Mouse (Mus musculus): ENCODE data around the gene Cs. TPM values are rescaled to one million over a fixed set of nuclear protein-coding genes. Genes with fewer than 3 reads are reported as not detected.

Cs gene
- polyA plus RNA-seq, 1 experiment from 2014 or later: 297 TPM

Small RNAs within 50 kb of the gene (microRNA-seq; reads per million reads assigned to microRNA genes)
- gene Gm25361 (not detected), gene Gm26308 (not detected), gene Mir6914 (not detected), gene Mir6915 (not detected)

Other genes starting within 250 kb of the Cs start
- 15.8 and 20.9 TPM in 2 replicates for gene Baz2a, start 246.2 kb upstream of the Cs start, polyA plus RNA-seq (2014; fragmentation: Nextera tagmentation; extraction: Ambion mirVana)
- 4.7 and 7.6 TPM in 2 replicates for gene Rbms2, start 157.4 kb upstream of the Cs start, polyA plus RNA-seq (2014; fragmentation: Nextera tagmentation; extraction: Ambion mirVana)
- gene Gls2, start 143.3 kb upstream of the Cs start, polyA plus RNA-seq (2014; fragmentation: Nextera tagmentation; extraction: Ambion mirVana): 2.0 and 2.8 TPM in 2 replicates
- gene Spryd4, start 125.9 kb upstream of the Cs start, polyA plus RNA-seq (2014; fragmentation: Nextera tagmentation; extraction: Ambion mirVana): 20.9 and 22.3 TPM in 2 replicates
- gene Mip, start 111.9 kb upstream of the Cs start, polyA plus RNA-seq (2014; fragmentation: Nextera tagmentation; extraction: Ambion mirVana): not detected in 2 replicates
- 14.6 and 19.1 TPM in 2 replicates for gene Timeless, start 105.7 kb upstream of the Cs start, polyA plus RNA-seq (2014; fragmentation: Nextera tagmentation; extraction: Ambion mirVana)
- gene Apon, start 83.6 kb upstream of the Cs start, polyA plus RNA-seq (2014; fragmentation: Nextera tagmentation; extraction: Ambion mirVana): not detected in 2 replicates
- gene Apof, start 69.1 kb upstream of the Cs start, polyA plus RNA-seq (2014; fragmentation: Nextera tagmentation; extraction: Ambion mirVana): not detected in 2 replicates
- gene Stat2, start 67.2 kb upstream of the Cs start, polyA plus RNA-seq (2014; fragmentation: Nextera tagmentation; extraction: Ambion mirVana): 21.0 and 23.1 TPM in 2 replicates
- 0.18 and 0.29 TPM in 2 replicates for gene Il23a, start 39.0 kb upstream of the Cs start, polyA plus RNA-seq (2014; fragmentation: Nextera tagmentation; extraction: Ambion mirVana)
- gene Pan2, start 34.4 kb upstream of the Cs start, polyA plus RNA-seq (2014; fragmentation: Nextera tagmentation; extraction: Ambion mirVana): 19.0 and 21.4 TPM in 2 replicates
- 194 and 198 TPM in 2 replicates for gene Cnpy2, start 15.3 kb upstream of the Cs start, polyA plus RNA-seq (2014; fragmentation: Nextera tagmentation; extraction: Ambion mirVana)
- 51.3 and 52.7 TPM in 2 replicates for gene Coq10a, start 31.3 kb downstream of the Cs start, polyA plus RNA-seq (2014; fragmentation: Nextera tagmentation; extraction: Ambion mirVana)
- 11.6 and 14.0 TPM in 2 replicates for gene Ankrd52, start 39.4 kb downstream of the Cs start, polyA plus RNA-seq (2014; fragmentation: Nextera tagmentation; extraction: Ambion mirVana)
- gene Slc39a5, start 63.5 kb downstream of the Cs start, polyA plus RNA-seq (2014; fragmentation: Nextera tagmentation; extraction: Ambion mirVana): 0.44 TPM in 1 of 2 replicates, not detected in the other
- 131 and 140 TPM in 2 replicates for gene Nabp2, start 73.8 kb downstream of the Cs start, polyA plus RNA-seq (2014; fragmentation: Nextera tagmentation; extraction: Ambion mirVana)
- 64.5 and 71.2 TPM in 2 replicates for gene Rnf41, start 73.9 kb downstream of the Cs start, polyA plus RNA-seq (2014; fragmentation: Nextera tagmentation; extraction: Ambion mirVana)
- gene Smarcc2, start 121.5 kb downstream of the Cs start, polyA plus RNA-seq (2014; fragmentation: Nextera tagmentation; extraction: Ambion mirVana): 179 and 205 TPM in 2 replicates
- gene Myl6, start 156.4 kb downstream of the Cs start, polyA plus RNA-seq (2014; fragmentation: Nextera tagmentation; extraction: Ambion mirVana): 831 and 835 TPM in 2 replicates
- 6.4 and 8.9 TPM in 2 replicates for gene Myl6b, start 161.0 kb downstream of the Cs start, polyA plus RNA-seq (2014; fragmentation: Nextera tagmentation; extraction: Ambion mirVana)
- gene Esyt1, start 188.1 kb downstream of the Cs start, polyA plus RNA-seq (2014; fragmentation: Nextera tagmentation; extraction: Ambion mirVana): 10.0 and 25.9 TPM in 2 replicates
- gene Zc3h10, start 210.0 kb downstream of the Cs start, polyA plus RNA-seq (2014; fragmentation: Nextera tagmentation; extraction: Ambion mirVana): 11.7 and 18.1 TPM in 2 replicates
- 2,344 and 2,479 TPM in 2 replicates for gene Rpl41, start 211.6 kb downstream of the Cs start, polyA plus RNA-seq (2014; fragmentation: Nextera tagmentation; extraction: Ambion mirVana)
- gene Pa2g4, start 228.3 kb downstream of the Cs start, polyA plus RNA-seq (2014; fragmentation: Nextera tagmentation; extraction: Ambion mirVana): 127 and 132 TPM in 2 replicates